Mouse (Mus musculus) lung, postnatal 0 days (tissue): Measurements from ENCODE around the gene Tcap. TPM values are rescaled to one million over a fixed set of nuclear protein-coding genes. Genes with fewer than 3 reads are reported as not detected.
A peak's percentile ranks its signal among the peaks of the same experiment; 100 is the strongest.

Source experiments
- ATAC-seq: fragments of 200-750 bp; cut with Nextera tagmentation; 2 replicates; pipeline ENCODE4 v1.8.0; 2017; ENCODE audit warnings: moderate library complexity
- DNase-seq: peaks from one replicate; pipeline ENCODE4 v3.0.0-alpha.2; 2016; ENCODE audit warnings: low spot score
- H3K27ac ChIP-seq: fragments of 300-500 bp; sonication (generic); 2 replicates; pipeline ENCODE4 v1.5.1; 2014; ENCODE audit warnings: antibody characterized with exemption, mild to moderate bottlenecking, low read length, mixed read lengths
- H3K27me3 ChIP-seq: fragments of 300-500 bp; sonication (generic); replicated peaks from 2 replicates; pipeline ENCODE4 v1.6.1; 2014; ENCODE audit warnings: low read length, mixed read lengths; ENCODE audit not compliant: insufficient read depth
- H3K36me3 ChIP-seq: fragments of 300-500 bp; sonication (generic); 2 replicates; pipeline ENCODE4 v1.6.1; 2014; ENCODE audit warnings: low read length, mixed read lengths; ENCODE audit not compliant: insufficient read depth
- H3K4me1 ChIP-seq: fragments of 300-500 bp; sonication (generic); 2 replicates; pipeline ENCODE4 v1.6.1; 2014; ENCODE audit warnings: antibody characterized with exemption, low read depth, low read length, mixed read lengths; ENCODE audit not compliant: insufficient read depth
- H3K4me2 ChIP-seq: fragments of 300-500 bp; sonication (generic); replicated peaks from 2 replicates; pipeline ENCODE4 v1.6.1; 2014; ENCODE audit warnings: low read depth, mild to moderate bottlenecking, low read length, moderate library complexity, mixed read lengths
- H3K4me3 ChIP-seq: fragments of 300-500 bp; sonication (generic); 2 replicates; pipeline ENCODE4 v1.5.1; 2014; ENCODE audit warnings: low read depth, low read length
- H3K9ac ChIP-seq: fragments of 300-500 bp; sonication (generic); replicated peaks from 2 replicates; pipeline ENCODE4 v1.6.1; 2014; ENCODE audit warnings: low read depth, mild to moderate bottlenecking
- H3K9me3 ChIP-seq: fragments of 300-500 bp; sonication (generic); 2 replicates; pipeline ENCODE4 v1.6.1; 2016; ENCODE audit warnings: low read length, mixed read lengths
- CTCF ChIP-seq: IDR thresholded peaks from 2 replicates; pipeline ENCODE4 v1.5.1; 2016; ENCODE audit warnings: antibody characterized with exemption, mild to moderate bottlenecking
- EP300 ChIP-seq: IDR thresholded peaks from 2 replicates; pipeline ENCODE4 v1.6.1; 2016; ENCODE audit warnings: antibody characterized with exemption, mild to moderate bottlenecking, control low read depth
- WGBS: fragments of 180-500 bp; shearing (Covaris S2); extraction: QIAGEN DNeasy Blood & Tissue Kit; methylation state at CpG from one replicate; pipeline ENCODE4 v1.1.7; 2014; 5-methylcytosine and 5-hydroxymethylcytosine counted together
- polyA plus RNA-seq: library from polyadenylated mRNA; unstranded; fragments of >200 nt; fragmentation: Nextera tagmentation; extraction: Ambion mirVana; gene quantifications from 2 replicates; pipeline ENCODE4 v1.2.1, GENCODE M21; 2015

The Tcap gene
- polyA plus RNA-seq, 1 experiment from 2014 or later: 5.8 TPM

- WGBS: 24% methylated on average over 6 of the region's 6 CpGs
- ATAC-seq (no peak), DNase-seq (no peak)
- Histone ChIP-seq H3K27me3 (no peaks in the 10 kb centered on the region), H3K36me3 (no peaks in the 10 kb centered on the region), H3K9ac (no peak overlapping the region), H3K4me1 (peaks cover 8% of the 10 kb centered on the region; the same call in 1 of the 2 replicates), H3K4me3 (no peak overlapping the region), H3K9me3 (no peaks in the 10 kb centered on the region), H3K27ac (no peak overlapping the region), H3K4me2 (no peak overlapping the region)
- TF ChIP-seq CTCF (no peak), EP300 (no peak)
These were observed 10.7 kb downstream of the Tcap start for GRCm38 (mm10) chr11:98394301-98394700.

GRCm38 (mm10) chr11:98395041-98395440, 11.4 kb downstream of the Tcap start:
- no peaks in the 10 kb centered on the region for H3K36me3 ChIP-seq
- ATAC-seq (no peak), DNase-seq (no peak)
- 36% methylated on average over 4 of the region's 4 CpGs for WGBS
- no peak overlapping the region for H3K9ac ChIP-seq
- TF ChIP-seq CTCF (no peak), EP300 (no peak)
- no peaks in the 10 kb centered on the region for H3K27me3 ChIP-seq
- H3K4me2 ChIP-seq: no peak overlapping the region
- H3K9me3 ChIP-seq: no peaks in the 10 kb centered on the region
- H3K4me3 ChIP-seq: no peak overlapping the region
- H3K4me1 ChIP-seq: peaks cover 8% of the 10 kb centered on the region; the same call in 1 of the 2 replicates
- H3K27ac ChIP-seq: peak overlapping the region; percentile 6

- H3K36me3 ChIP-seq: no peaks in the 10 kb centered on the region
- H3K27me3 ChIP-seq: no peaks in the 10 kb centered on the region
- 87% methylated on average over 7 of the region's 7 CpGs for WGBS
- H3K4me2 ChIP-seq: no peak overlapping the region
- DNase-seq (no peak), ATAC-seq (no peak)
- H3K4me1 ChIP-seq: peaks cover 12% of the 10 kb centered on the region; the same call in 1 of the 2 replicates
- H3K9ac ChIP-seq: no peak overlapping the region
- no peaks in the 10 kb centered on the region for H3K9me3 ChIP-seq
- no peak overlapping the region for H3K27ac ChIP-seq
- H3K4me3 ChIP-seq: no peak overlapping the region
- TF ChIP-seq EP300 (no peak), CTCF (no peak)
These were observed 14.3 kb downstream of the Tcap start for GRCm38 (mm10) chr11:98397946-98398345.

- Histone ChIP-seq H3K36me3 (no peaks in the 10 kb centered on the region), H3K4me1 (peaks cover 4% of the 10 kb centered on the region; the same call in 1 of the 2 replicates), H3K27ac (peak within 1 kb of the TSS; percentile 94), H3K9me3 (no peaks in the 10 kb centered on the region), H3K4me3 (peak within 1 kb of the TSS; percentile 61), H3K9ac (peak within 1 kb of the TSS; percentile 57), H3K4me2 (peak within 1 kb of the TSS; percentile 58), H3K27me3 (no peaks in the 10 kb centered on the region)
- ATAC-seq (peak; percentile 94), DNase-seq (peak; percentile 93)
- WGBS: 1% methylated on average over 40 of the region's 40 CpGs
- TF ChIP-seq EP300: no peak
- TF ChIP-seq CTCF: no peak
These were observed 16.6 kb downstream of the Tcap start, which contains the start of gene Pgap3 for GRCm38 (mm10) chr11:98400161-98400726. TSS of gene Pgap3 (minus strand) at chr11:98400490.

- TF ChIP-seq CTCF (no peak), EP300 (no peak)
- Histone ChIP-seq H3K27me3 (no peaks in the 10 kb centered on the region), H3K27ac (peak overlapping the region; percentile 94), H3K4me2 (peak overlapping the region; percentile 58), H3K9ac (peak overlapping the region; percentile 57), H3K9me3 (no peaks in the 10 kb centered on the region), H3K4me1 (peaks cover 4% of the 10 kb centered on the region; the same call in 1 of the 2 replicates), H3K4me3 (peak overlapping the region; percentile 61), H3K36me3 (no peaks in the 10 kb centered on the region)
- WGBS: 41% methylated on average over 3 of the region's 3 CpGs
- DNase-seq (peak; percentile 37), ATAC-seq (peak; percentile 18; the same call in 1 of the 2 replicates)
These were observed 17.2 kb downstream of the Tcap start for GRCm38 (mm10) chr11:98400816-98401215.

- Histone ChIP-seq H3K4me1 (0 out of 2 replicates have a peak, but pooled peaks cover under 1% of the 10 kb centered on the region), H3K36me3 (no peaks in the 10 kb centered on the region), H3K27me3 (no peaks in the 10 kb centered on the region), H3K9ac (no peak overlapping the region), H3K27ac (no peak overlapping the region), H3K4me2 (no peak overlapping the region), H3K4me3 (no peak overlapping the region), H3K9me3 (no peaks in the 10 kb centered on the region)
- no peak for TF ChIP-seq CTCF
- no peak for TF ChIP-seq EP300
- DNase-seq: no peak
- no peak for ATAC-seq
- WGBS: 69% methylated on average over 6 of the region's 6 CpGs
These were observed 23.0 kb downstream of the Tcap start for GRCm38 (mm10) chr11:98406621-98407020.
